Mouse (Mus musculus) embryonic facial prominence, embryonic 10.5 days (tissue): Measurements from ENCODE around the gene Eml2. TPM values are rescaled to one million over a fixed set of nuclear protein-coding genes. Genes with fewer than 3 reads are reported as not detected.

ENCODE experiments used
- DNase-seq: peaks from one replicate; pipeline ENCODE4 v3.0.0-alpha.2; 2017; ENCODE audit warnings: low spot score
- H3K27ac ChIP-seq: fragments of 300-500 bp; sonication (generic); replicated peaks from 2 replicates; pipeline ENCODE4 v1.5.1; 2016; ENCODE audit warnings: mild to moderate bottlenecking
- H3K27me3 ChIP-seq: fragments of 300-500 bp; sonication (generic); replicated peaks from 2 replicates; pipeline ENCODE4 v1.6.1; 2016; ENCODE audit warnings: low read depth, mild to moderate bottlenecking; ENCODE audit not compliant: poor library complexity, severe bottlenecking
- H3K36me3 ChIP-seq: fragments of 300-500 bp; sonication (generic); replicated peaks from 2 replicates; pipeline ENCODE4 v1.6.1; 2016; ENCODE audit warnings: mild to moderate bottlenecking, moderate library complexity
- H3K4me1 ChIP-seq: fragments of 300-500 bp; sonication (generic); 2 replicates; pipeline ENCODE4 v1.6.1; 2016
- H3K4me3 ChIP-seq: fragments of 300-500 bp; sonication (generic); 2 replicates; pipeline ENCODE4 v1.5.1; 2016; ENCODE audit warnings: mild to moderate bottlenecking, moderate library complexity
- H3K9me3 ChIP-seq: fragments of 300-500 bp; sonication (generic); 2 replicates; pipeline ENCODE4 v1.6.1; 2016; ENCODE audit warnings: mild to moderate bottlenecking
- WGBS: fragments of 180-500 bp; shearing (Covaris S2); methylation state at CpG from one replicate; pipeline ENCODE4 v1.1.7; 2016; 5-methylcytosine and 5-hydroxymethylcytosine counted together
- polyA plus RNA-seq: library from polyadenylated mRNA; unstranded; fragments of >200 nt; fragmentation: Nextera tagmentation; extraction: Ambion mirVana; gene quantifications from 2 replicates; pipeline ENCODE4 v1.2.1, GENCODE M21; 2016

The Eml2 gene
- polyA plus RNA-seq, 1 experiment from 2014 or later: 5.2 TPM

- Histone ChIP-seq H3K27ac (no peak within 1 kb of the TSS), H3K4me1 (peaks cover 30% of the 10 kb centered on the region), H3K4me3 (peak within 1 kb of the TSS; percentile 42), H3K27me3 (peaks cover 62% of the 10 kb centered on the region), H3K36me3 (no peaks in the 10 kb centered on the region), H3K9me3 (peaks cover 5% of the 10 kb centered on the region; the same call in 1 of the 2 replicates)
- no peak for DNase-seq
- 12% methylated on average over 14 of the region's 14 CpGs for WGBS
Observed at GRCm38 (mm10) chr7:19165656-19166423, 10.4 kb upstream of the Eml2 start, which contains the start of gene Gipr. TSS of gene Gipr (minus strand) at chr7:19166127.

- peaks cover 61% of the 10 kb centered on the region for H3K27me3 ChIP-seq
- H3K9me3 ChIP-seq: peaks cover 5% of the 10 kb centered on the region; the same call in 1 of the 2 replicates
- WGBS: 90% methylated on average over 3 of the region's 3 CpGs
- no peak overlapping the region for H3K4me3 ChIP-seq
- no peaks in the 10 kb centered on the region for H3K36me3 ChIP-seq
- DNase-seq: no peak
- H3K4me1 ChIP-seq: peaks cover 34% of the 10 kb centered on the region
- no peak overlapping the region for H3K27ac ChIP-seq
Observed at GRCm38 (mm10) chr7:19166990-19167389, 9.2 kb upstream of the Eml2 start.

GRCm38 (mm10) chr7:19169506-19169905 lies 6.7 kb upstream of the Eml2 start:
- H3K36me3 ChIP-seq: no peaks in the 10 kb centered on the region
- H3K9me3 ChIP-seq: peaks cover 5% of the 10 kb centered on the region; the same call in 1 of the 2 replicates
- H3K27ac ChIP-seq: no peak overlapping the region
- WGBS: 66% methylated on average over 10 of the region's 10 CpGs
- H3K4me3 ChIP-seq: no peak overlapping the region
- no peak for DNase-seq
- peaks cover 35% of the 10 kb centered on the region for H3K4me1 ChIP-seq
- peaks cover 51% of the 10 kb centered on the region for H3K27me3 ChIP-seq

GRCm38 (mm10) chr7:19170142-19170541 lies 6.1 kb upstream of the Eml2 start:
- WGBS: 64% methylated on average over 8 of the region's 8 CpGs

GRCm38 (mm10) chr7:19171831-19172230 lies 4.4 kb upstream of the Eml2 start:
- Histone ChIP-seq H3K4me3 (peak overlapping the region; percentile 26; the same call in 1 of the 2 replicates), H3K36me3 (no peaks in the 10 kb centered on the region), H3K27ac (no peak overlapping the region), H3K9me3 (peaks cover 5% of the 10 kb centered on the region; the same call in 1 of the 2 replicates), H3K4me1 (peaks cover 32% of the 10 kb centered on the region), H3K27me3 (peaks cover 50% of the 10 kb centered on the region)
- DNase-seq: no peak
- WGBS: 48% methylated on average over 8 of the region's 8 CpGs

More at GRCm38 (mm10) chr7:19170142-19170541, 6.1 kb upstream of the Eml2 start:
- H3K36me3 ChIP-seq: no peaks in the 10 kb centered on the region
- peaks cover 28% of the 10 kb centered on the region for H3K4me1 ChIP-seq
- no peak overlapping the region for H3K27ac ChIP-seq
- peaks cover 5% of the 10 kb centered on the region; the same call in 1 of the 2 replicates for H3K9me3 ChIP-seq
- no peak for DNase-seq
- peaks cover 50% of the 10 kb centered on the region for H3K27me3 ChIP-seq
- H3K4me3 ChIP-seq: no peak overlapping the region

- Histone ChIP-seq H3K27ac (peak overlapping the region; percentile 66; the same call in 1 of the 2 replicates), H3K36me3 (no peaks in the 10 kb centered on the region), H3K4me1 (peaks cover 34% of the 10 kb centered on the region), H3K9me3 (no peaks in the 10 kb centered on the region; the same call in 1 of the 2 replicates), H3K27me3 (peaks cover 59% of the 10 kb centered on the region), H3K4me3 (peak overlapping the region; percentile 55)
- WGBS: 5% methylated on average over 17 of the region's 17 CpGs
- DNase-seq: peak; percentile 91
Observed at GRCm38 (mm10) chr7:19172874-19173273, 3.3 kb upstream of the Eml2 start.

GRCm38 (mm10) chr7:19176516-19176947 lies 311 bp downstream of the Eml2 start:
- no peaks in the 10 kb centered on the region for H3K36me3 ChIP-seq
- peaks cover 83% of the 10 kb centered on the region for H3K27me3 ChIP-seq
- H3K4me3 ChIP-seq: peak overlapping the region; percentile 55
- peaks cover 62% of the 10 kb centered on the region for H3K4me1 ChIP-seq
- WGBS: 3% methylated on average over 21 of the region's 21 CpGs
- H3K9me3 ChIP-seq: peaks cover 3% of the 10 kb centered on the region; the same call in 1 of the 2 replicates
- H3K27ac ChIP-seq: no peak overlapping the region
- DNase-seq: no peak

GRCm38 (mm10) chr7:19177216-19177615 lies 995 bp downstream of the Eml2 start:
- no peak for DNase-seq
- Histone ChIP-seq H3K27ac (no peak overlapping the region), H3K4me3 (peak overlapping the region; percentile 55; the same call in 1 of the 2 replicates), H3K4me1 (peaks cover 62% of the 10 kb centered on the region), H3K36me3 (no peaks in the 10 kb centered on the region), H3K27me3 (peaks cover 77% of the 10 kb centered on the region), H3K9me3 (peaks cover 3% of the 10 kb centered on the region; the same call in 1 of the 2 replicates)
- WGBS: 61% methylated on average over 7 of the region's 7 CpGs

GRCm38 (mm10) chr7:19178035-19178434 lies 1.8 kb downstream of the Eml2 start:
- peaks cover 3% of the 10 kb centered on the region; the same call in 1 of the 2 replicates for H3K9me3 ChIP-seq
- DNase-seq: no peak
- no peaks in the 10 kb centered on the region for H3K36me3 ChIP-seq
- no peak overlapping the region for H3K27ac ChIP-seq
- H3K4me3 ChIP-seq: peak overlapping the region; percentile 24; the same call in 1 of the 2 replicates
- peaks cover 72% of the 10 kb centered on the region for H3K27me3 ChIP-seq
- WGBS: 6% methylated on average over 18 of the region's 18 CpGs
- H3K4me1 ChIP-seq: peaks cover 56% of the 10 kb centered on the region

- Histone ChIP-seq H3K36me3 (peaks cover 4% of the 10 kb centered on the region; the same call in 1 of the 2 replicates), H3K27me3 (peaks cover 68% of the 10 kb centered on the region), H3K9me3 (peaks cover 3% of the 10 kb centered on the region; the same call in 1 of the 2 replicates), H3K27ac (no peak overlapping the region), H3K4me1 (peaks cover 53% of the 10 kb centered on the region), H3K4me3 (peak overlapping the region; percentile 52)
- peak; percentile 84 for DNase-seq
- 5% methylated on average over 27 of the region's 27 CpGs for WGBS
Observed at GRCm38 (mm10) chr7:19178443-19179092, 2.3 kb downstream of the Eml2 start.

GRCm38 (mm10) chr7:19179173-19179572 lies 3.0 kb downstream of the Eml2 start:
- peaks cover 53% of the 10 kb centered on the region for H3K4me1 ChIP-seq
- H3K27ac ChIP-seq: peak overlapping the region; percentile 7; the same call in 1 of the 2 replicates
- WGBS: 1% methylated on average over 32 of the region's 32 CpGs
- peak overlapping the region; percentile 52 for H3K4me3 ChIP-seq
- H3K27me3 ChIP-seq: peaks cover 63% of the 10 kb centered on the region
- peak; percentile 82 for DNase-seq
- H3K9me3 ChIP-seq: peaks cover 3% of the 10 kb centered on the region; the same call in 1 of the 2 replicates
- peaks cover 8% of the 10 kb centered on the region; the same call in 1 of the 2 replicates for H3K36me3 ChIP-seq

- no peak for DNase-seq
- WGBS: 39% methylated on average over 6 of the region's 6 CpGs
- H3K36me3 ChIP-seq: peaks cover 8% of the 10 kb centered on the region
- H3K4me3 ChIP-seq: peak overlapping the region; percentile 52; the same call in 1 of the 2 replicates
- peaks cover 53% of the 10 kb centered on the region for H3K4me1 ChIP-seq
- H3K27ac ChIP-seq: no peak overlapping the region
- H3K27me3 ChIP-seq: peaks cover 59% of the 10 kb centered on the region
- peaks cover 3% of the 10 kb centered on the region; the same call in 1 of the 2 replicates for H3K9me3 ChIP-seq
Observed at GRCm38 (mm10) chr7:19179936-19180335, 3.7 kb downstream of the Eml2 start.
